Comparison of ENCODE assay signal across 8 mouse cellular contexts in genomic region chr11:50827010-50827953, GRCm38 (mm10). TPM values are rescaled to one million over a fixed set of nuclear protein-coding genes. Genes with fewer than 3 reads are reported as not detected.
DNase-seq lines count a peak whose midpoint lies in the region; ATAC-seq and TF ChIP-seq lines count a peak whose summit lies in the region.

Zfp354c (minus strand) TSS chr11:50827724.

- H3K27me3 ChIP-seq in E14TG2a.4 (ENCODE audit: insufficient read depth, low read length), result no peaks in the 10 kb centered on the region
- no peaks in the 10 kb centered on the region for H3K27me3 ChIP-seq in forebrain, embryonic 13.5 days
- H3K27me3 ChIP-seq in liver, embryonic 16.5 days (ENCODE audit: control insufficient read depth, insufficient read depth, low read depth, low read length), result no peaks in the 10 kb centered on the region
- H3K27me3 ChIP-seq in neural tube, embryonic 13.5 days, result no peaks in the 10 kb centered on the region

- peak within 1 kb of the TSS; percentile 87 for H3K4me2 ChIP-seq in forebrain, embryonic 13.5 days
- H3K4me2 ChIP-seq in liver, embryonic 16.5 days (ENCODE audit: low read depth, low read length), result peak within 1 kb of the TSS; percentile 85
- H3K4me2 ChIP-seq in neural tube, embryonic 13.5 days, result peak within 1 kb of the TSS; percentile 67

- peaks cover 14% of the 10 kb centered on the region for H3K4me1 ChIP-seq in E14TG2a.4 (replicated peaks; ENCODE audit: low read depth, low read length)
- peaks cover 14% of the 10 kb centered on the region for H3K4me1 ChIP-seq in forebrain, embryonic 13.5 days
- peaks cover 2% of the 10 kb centered on the region; the same call in 1 of the 2 replicates for H3K4me1 ChIP-seq in liver, embryonic 16.5 days (ENCODE audit: control insufficient read depth, low read depth, low read length)
- peaks cover 12% of the 10 kb centered on the region for H3K4me1 ChIP-seq in neural tube, embryonic 13.5 days (replicated peaks)

- peak within 1 kb of the TSS; percentile 61 for H3K27ac ChIP-seq in forebrain, embryonic 13.5 days
- no peak within 1 kb of the TSS for H3K27ac ChIP-seq in liver, embryonic 16.5 days (ENCODE audit: low read length)
- H3K27ac ChIP-seq in neural tube, embryonic 13.5 days (replicated peaks), result peak within 1 kb of the TSS; percentile 75; the same call in 1 of the 2 replicates

- H3K36me3 ChIP-seq in E14TG2a.4 (ENCODE audit: insufficient read depth, low read length), result peaks cover 32% of the 10 kb centered on the region
- H3K36me3 ChIP-seq in forebrain, embryonic 13.5 days (ENCODE audit: poor library complexity, severe bottlenecking), result peaks cover 35% of the 10 kb centered on the region
- no peaks in the 10 kb centered on the region for H3K36me3 ChIP-seq in liver, embryonic 16.5 days (ENCODE audit: control insufficient read depth, insufficient read depth)
- peaks cover 35% of the 10 kb centered on the region for H3K36me3 ChIP-seq in neural tube, embryonic 13.5 days

- peak; percentile 67 for DNase-seq in c-Kit-positive CD71-positive TER-119-negative erythroid progenitor cells, embryonic 14.5 days (ENCODE audit: low read depth)
- peak; percentile 88 to 90 for DNase-seq in heart, postnatal 10 days
- peak; percentile 47 for DNase-seq in large intestine, adult 2 months (ENCODE audit: low read depth, low spot score)
- peak; percentile 78 for DNase-seq in telencephalon, adult 2 months (ENCODE audit: low read depth, low spot score)

- WGBS in forebrain, embryonic 13.5 days, result under 1% methylated on average over 45 of the region's 45 CpGs
- 3% methylated on average over 45 of the region's 45 CpGs for WGBS in large intestine, adult 2 months
- 1% methylated on average over 43 of the region's 45 CpGs for WGBS in liver, embryonic 16.5 days (ENCODE audit: insufficient replicate concordance)
- WGBS in neural tube, embryonic 13.5 days, result 2% methylated on average over 45 of the region's 45 CpGs

- peak within 1 kb of the TSS; percentile 92 for H3K9ac ChIP-seq in forebrain, embryonic 13.5 days
- peak within 1 kb of the TSS; percentile 63 for H3K9ac ChIP-seq in liver, embryonic 16.5 days (ENCODE audit: low read depth, low read length)
- peak within 1 kb of the TSS; percentile 92 for H3K9ac ChIP-seq in neural tube, embryonic 13.5 days

- peak; percentile 98 for ATAC-seq in forebrain, embryonic 13.5 days
- ATAC-seq in liver, embryonic 16.5 days (ENCODE audit: low read depth), result peak; percentile 75
- ATAC-seq in neural tube, embryonic 13.5 days (ENCODE audit: low read depth), result peak; percentile 98

- TF ChIP-seq CTCF in E14TG2a.4 (conservative IDR thresholded peaks at IDR 0.05; ENCODE audit: low read length), result no peak

- no peaks in the 10 kb centered on the region for H3K9me3 ChIP-seq in E14TG2a.4 (ENCODE audit: low read length)
- no peaks in the 10 kb centered on the region for H3K9me3 ChIP-seq in forebrain, embryonic 13.5 days (replicated peaks)
- H3K9me3 ChIP-seq in liver, embryonic 16.5 days (replicated peaks; ENCODE audit: control insufficient read depth, low read length), result no peaks in the 10 kb centered on the region
- 0 out of 2 replicates have a peak, but pooled peaks cover 2% of the 10 kb centered on the region for H3K9me3 ChIP-seq in neural tube, embryonic 13.5 days

- H3K4me3 ChIP-seq in E14TG2a.4 (replicated peaks; ENCODE audit: low read length), result peak within 1 kb of the TSS; percentile 91
- H3K4me3 ChIP-seq in forebrain, embryonic 13.5 days, result peak within 1 kb of the TSS; percentile 82
- peak within 1 kb of the TSS; percentile 75 for H3K4me3 ChIP-seq in liver, embryonic 16.5 days (ENCODE audit: low read depth, low read length)
- H3K4me3 ChIP-seq in neural tube, embryonic 13.5 days, result peak within 1 kb of the TSS; percentile 74

- intact Hi-C loops in heart, postnatal 10 days (cut with DNase I), result loop anchor here (5.0 kb wide), 3 partner anchors 90 to 230 kb away; partner anchors contain the start of genes Zfp2, Zfp354a and Zfp354b

RNA-seq across cellular contexts. Expression of gene Zfp354c, which starts in this region (rescaled TPM):
- 44.2 and 45.2 TPM in 2 replicates for polyA plus RNA-seq in forebrain, embryonic 13.5 days (2015; fragmentation: Nextera tagmentation; extraction: Ambion mirVana)
- 1 to 10 TPM; 7.0 to 7.7 TPM for total RNA-seq in heart, postnatal 10 days (2021)
- 0.19 and 0.55 TPM in 2 replicates for polyA plus RNA-seq in large intestine, adult 2 months (2012; rRNA removed)
- 0.76 and 0.84 TPM in 2 replicates for polyA plus RNA-seq in liver, embryonic 16.5 days (2015; fragmentation: Nextera tagmentation; extraction: Ambion mirVana)
- polyA plus RNA-seq in neural tube, embryonic 13.5 days (2015; fragmentation: Nextera tagmentation; extraction: Ambion mirVana), result 53.0 and 55.6 TPM in 2 replicates

Comparison
In these comparisons a context has a peak if more than half of its experiments do, and no peak if none do; other contexts are left out.
1. RNA of gene Zfp354c (polyA plus RNA-seq): 53.0 to 55.6 TPM in neural tube, embryonic 13.5 days and 44.2 to 45.2 TPM in forebrain, embryonic 13.5 days; 0.76 to 0.84 TPM in liver, embryonic 16.5 days and 0.19 to 0.55 TPM in large intestine, adult 2 months; every median in the first group is over 10 times any median in the second.
2. Peak in DNase-seq in large intestine, adult 2 months; RNA of the gene not detected or under 1 TPM.
3. Peak in ATAC-seq, H3K4me3 ChIP-seq, H3K9ac ChIP-seq and H3K4me2 ChIP-seq in liver, embryonic 16.5 days; RNA of the gene not detected or under 1 TPM.
4. Peak in every context shown above with its lines, with median percentiles within 50 percentile points of each other: H3K4me3 ChIP-seq, DNase-seq, ATAC-seq, H3K4me2 ChIP-seq and H3K9ac ChIP-seq.